Mouse (Mus musculus) adrenal gland, adult 8-10 months (tissue): ENCODE measurements around the gene Selenot. TPM values are rescaled to one million over a fixed set of nuclear protein-coding genes. Genes with fewer than 3 reads are reported as not detected.
A peak's percentile ranks its signal among the peaks of the same experiment; 100 is the strongest.

Experiments
- DNase-seq: peaks from one replicate; pipeline ENCODE4 v3.0.0; 2022
- total RNA-seq, 4 experiments: library from RNA; stranded (reverse); gene quantifications; 2 replicates each; pipeline ENCODE4 v1.2.4; 2022

The Selenot gene
- total RNA-seq, 4 experiments from 2014 or later: 128 to 153 (median 139) TPM

DNA sequence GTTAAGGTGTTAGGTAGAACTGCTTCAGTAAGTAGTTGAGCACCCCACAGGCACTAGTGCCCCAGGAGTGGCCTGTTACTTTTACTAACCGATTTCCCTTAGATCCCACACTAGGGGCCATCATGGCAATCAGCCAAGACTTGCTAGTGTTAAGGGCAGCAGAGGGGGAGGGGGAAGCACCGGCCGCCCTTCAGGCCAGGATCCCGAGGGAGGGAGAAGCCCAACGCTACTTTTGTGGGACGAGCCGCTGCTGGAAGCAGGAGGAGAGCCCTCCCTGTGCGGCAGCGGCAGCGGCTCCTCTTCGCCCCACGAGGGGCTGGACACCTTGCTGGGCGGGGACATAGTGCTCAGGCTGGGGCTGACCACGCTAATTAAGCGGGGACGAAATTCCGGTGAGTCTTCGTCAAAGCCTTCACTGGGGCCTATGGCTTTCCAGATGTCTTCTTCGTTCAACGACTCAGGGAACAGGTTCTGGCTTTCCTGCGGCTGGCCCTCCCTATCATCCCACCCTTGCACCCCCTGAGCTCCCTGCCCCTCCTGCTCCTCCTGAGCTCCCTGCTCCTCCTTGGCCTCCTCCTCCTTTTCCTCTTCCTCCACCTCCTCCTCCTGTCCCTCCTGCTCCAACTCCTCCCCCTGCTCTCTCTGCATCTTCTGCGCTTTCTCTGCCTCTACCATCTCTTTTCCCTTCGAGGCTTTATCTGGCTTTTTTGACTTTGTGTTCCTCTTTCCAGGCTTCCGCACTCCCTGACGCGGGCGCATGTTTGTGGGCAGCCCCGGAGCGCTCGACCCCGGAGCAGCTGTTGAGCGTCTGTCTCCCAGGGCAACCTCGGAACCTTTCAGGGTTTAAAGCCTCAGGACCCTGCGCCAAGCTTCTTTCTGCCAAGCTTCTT, 60.2 kb downstream of the Selenot start, which contains the start of gene Erich6:
Gene Erich6, minus strand, starts transcription at position 802 of the 890 bp plus-strand sequence.
- DNase-seq: peak; percentile 32

Other genes starting within 250 kb of the Selenot start
- 10 to 100 TPM; 33.4 to 46.7 (median 39.3) TPM for gene Tsc22d2, start 161.9 kb upstream of the Selenot start, total RNA-seq
- 10 to 100 TPM; 51.6 to 73.1 (median 60.5) TPM for gene Eif2a, start 50.8 kb upstream of the Selenot start, total RNA-seq
- 100 to 1,000 TPM in 2 of 4 experiments, 10 to 100 TPM in 2; 95.8 to 126 (median 105) TPM for gene Serp1, start 50.7 kb upstream of the Selenot start, total RNA-seq
- gene Erich6, start 60.6 kb downstream of the Selenot start, total RNA-seq: under 1 TPM in 3 of 4 experiments, not detected in 1; 0.13 to 0.31 (median 0.25) TPM
- gene Siah2, start 115.8 kb downstream of the Selenot start, total RNA-seq: 10 to 100 TPM; 14.2 to 23.9 (median 15.3) TPM
- gene Mindy4b-ps, start 245.7 kb downstream of the Selenot start, total RNA-seq: not detected